1 mouse cellular context compared by ENCODE assay signal in the genomic region with DNA sequence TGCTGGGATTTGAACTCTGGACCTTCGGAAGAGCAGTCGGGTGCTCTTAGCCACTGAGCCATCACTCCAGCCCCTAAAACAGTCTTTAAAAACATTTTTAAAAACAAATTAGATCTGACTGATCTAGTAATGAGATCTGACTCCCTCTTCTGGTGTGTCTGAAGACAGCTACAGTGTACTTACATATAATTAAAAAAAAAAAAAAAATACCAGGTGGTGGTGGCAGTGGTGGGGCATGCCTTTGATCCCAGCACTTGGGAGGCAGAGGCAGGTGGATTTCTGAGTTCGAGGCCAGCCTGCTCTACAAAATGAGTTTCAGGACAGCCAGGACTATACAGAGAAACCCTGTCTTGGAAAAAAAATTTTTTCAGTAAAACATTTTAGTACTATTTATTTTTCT.
TF ChIP-seq lines count a peak whose summit lies in the region.

No protein-coding gene starts in this region.

TF ChIP-seq in CH12.LX, 34 proteins besides CTCF, POLR2A, EP300 and RAD21:
- TF ChIP-seq ZNF384 (IDR thresholded peaks at IDR 0.05; ENCODE audit: low read depth, low read length), result peak; percentile 73
